ENCODE assay signal across 13 mouse cellular contexts in the genomic region with DNA sequence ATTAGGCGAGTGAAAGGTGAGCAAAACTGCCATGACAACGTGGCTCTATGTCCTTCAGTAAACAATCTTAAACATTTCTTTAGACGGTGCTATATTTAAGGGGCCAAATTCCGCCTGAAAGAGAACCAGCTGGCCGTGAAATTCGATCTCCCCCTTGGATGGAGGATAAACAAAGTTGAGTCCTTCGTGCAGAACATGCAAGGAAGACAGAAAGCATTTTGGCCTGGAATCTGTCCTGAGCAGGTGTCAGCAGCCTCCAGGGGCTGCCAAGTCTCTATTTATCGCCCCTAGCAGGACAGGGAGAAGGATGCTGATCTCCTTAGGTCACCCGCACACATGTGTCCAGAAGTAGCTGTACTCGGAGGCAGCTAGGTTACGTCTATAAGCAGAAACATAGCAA. TPM values are rescaled to one million over a fixed set of nuclear protein-coding genes. Genes with fewer than 3 reads are reported as not detected.
DNase-seq lines count a peak whose midpoint lies in the region; ATAC-seq lines count a peak whose summit lies in the region.
"Had no signal": no experiment of that assay in that cellular context is flagged by ENCODE, and none has a peak within 500 bp of the region (broad histone marks: within the 10 kb centered on the region; RNA-seq: fewer than 3 reads in every experiment).

No protein-coding gene starts in this region.

- DNase-seq in gastrocnemius, adult 18-20 months (ENCODE audit: low spot score) = peak; percentile 32
- DNase-seq in gastrocnemius, postnatal 10 days = no peak
- no peak for DNase-seq in kidney, postnatal 10 days
- DNase-seq in neural tube, embryonic 11.5 days (ENCODE audit: low spot score) = peak; percentile 25
- DNase-seq in spleen, postnatal 4 days (ENCODE audit: low spot score in 2 of 2) = no peak
- DNase-seq in ovary, postnatal 14 days (ENCODE audit: low spot score) = no peak
- DNase-seq: adrenal gland, postnatal 14 days; cerebellum, adult 2 months; midbrain, embryonic 14.5 days had no signal

- no peaks in the 10 kb centered on the region for H3K36me3 ChIP-seq in kidney, embryonic 16.5 days (ENCODE audit: insufficient read depth, low read length)
- no peaks in the 10 kb centered on the region for H3K36me3 ChIP-seq in embryonic facial prominence, embryonic 12.5 days
- no peaks in the 10 kb centered on the region for H3K36me3 ChIP-seq in neural tube, embryonic 11.5 days (ENCODE audit: control insufficient read depth, insufficient read depth, low read length)
- H3K36me3 ChIP-seq: hindbrain, embryonic 15.5 days; liver, embryonic 15.5 days had no signal

- peaks cover 31% of the 10 kb centered on the region for H3K4me1 ChIP-seq in kidney, embryonic 16.5 days (ENCODE audit: insufficient read depth, low read length)
- H3K4me1 ChIP-seq in embryonic facial prominence, embryonic 12.5 days = peaks cover 28% of the 10 kb centered on the region
- H3K4me1 ChIP-seq in neural tube, embryonic 11.5 days (ENCODE audit: control insufficient read depth, insufficient read depth, low read length) = peaks cover 9% of the 10 kb centered on the region
- H3K4me1 ChIP-seq: liver, embryonic 15.5 days had no signal

- H3K9me3 ChIP-seq in kidney, embryonic 16.5 days (ENCODE audit: low read length) = no peaks in the 10 kb centered on the region
- H3K9me3 ChIP-seq in embryonic facial prominence, embryonic 12.5 days = no peaks in the 10 kb centered on the region
- H3K9me3 ChIP-seq in neural tube, embryonic 11.5 days (ENCODE audit: control insufficient read depth, low read length) = no peaks in the 10 kb centered on the region; the same call in 1 of the 2 replicates
- H3K9me3 ChIP-seq: hindbrain, embryonic 15.5 days; liver, embryonic 15.5 days had no signal

- H3K27ac ChIP-seq in kidney, embryonic 16.5 days (ENCODE audit: low read length) = 0 out of 2 replicates have a peak overlapping the region, but pooled peaks have one; percentile 17
- H3K27ac ChIP-seq in embryonic facial prominence, embryonic 12.5 days = peak overlapping the region; percentile 75
- peak overlapping the region; percentile 62; the same call in 1 of the 2 replicates for H3K27ac ChIP-seq in neural tube, embryonic 11.5 days (ENCODE audit: low read depth, low read length)
- H3K27ac ChIP-seq: hindbrain, embryonic 15.5 days; liver, embryonic 15.5 days had no signal

- H3K4me2 ChIP-seq in kidney, embryonic 16.5 days (replicated peaks; ENCODE audit: low read depth, low read length) = peak overlapping the region; percentile 16; the same call in 1 of the 2 replicates
- 0 out of 2 replicates have a peak overlapping the region, but pooled peaks have one; percentile 2 for H3K4me2 ChIP-seq in embryonic facial prominence, embryonic 12.5 days (replicated peaks)
- no peak overlapping the region for H3K4me2 ChIP-seq in neural tube, embryonic 11.5 days (ENCODE audit: low read depth)
- H3K4me2 ChIP-seq: hindbrain, embryonic 15.5 days; liver, embryonic 15.5 days had no signal

- peak; percentile 78 for ATAC-seq in kidney, embryonic 16.5 days (ENCODE audit: low FRiP score, low TSS enrichment)
- peak; percentile 29; the same call in 1 of the 2 replicates for ATAC-seq in embryonic facial prominence, embryonic 12.5 days (ENCODE audit: insufficient number of reproducible peaks, insufficient read depth, low FRiP score, low TSS enrichment)
- no peak for ATAC-seq in neural tube, embryonic 11.5 days (ENCODE audit: insufficient read depth, low FRiP score, low TSS enrichment)

- 12% methylated on average over 11 of the region's 11 CpGs for WGBS in kidney, embryonic 16.5 days
- 7% methylated on average over 11 of the region's 11 CpGs for WGBS in embryonic facial prominence, embryonic 12.5 days
- 24% methylated on average over 11 of the region's 11 CpGs for WGBS in neural tube, embryonic 11.5 days

- peaks cover 3% of the 10 kb centered on the region; the same call in 1 of the 2 replicates for H3K27me3 ChIP-seq in kidney, embryonic 16.5 days (ENCODE audit: insufficient read depth, low read length)
- H3K27me3 ChIP-seq in embryonic facial prominence, embryonic 12.5 days = no peaks in the 10 kb centered on the region
- H3K27me3 ChIP-seq in neural tube, embryonic 11.5 days (ENCODE audit: control insufficient read depth, insufficient read depth, low read length) = no peaks in the 10 kb centered on the region
- H3K27me3 ChIP-seq: hindbrain, embryonic 15.5 days; liver, embryonic 15.5 days had no signal

- no peak overlapping the region for H3K4me3 ChIP-seq in kidney, embryonic 16.5 days (ENCODE audit: low read length)
- H3K4me3 ChIP-seq in embryonic facial prominence, embryonic 12.5 days = no peak overlapping the region
- H3K4me3 ChIP-seq in neural tube, embryonic 11.5 days (ENCODE audit: low read depth, low read length) = no peak overlapping the region
- H3K4me3 ChIP-seq: hindbrain, embryonic 15.5 days; liver, embryonic 15.5 days had no signal

- H3K9ac ChIP-seq in kidney, embryonic 16.5 days (replicated peaks; ENCODE audit: low read length) = no peak overlapping the region
- no peak overlapping the region for H3K9ac ChIP-seq in embryonic facial prominence, embryonic 12.5 days
- no peak overlapping the region for H3K9ac ChIP-seq in neural tube, embryonic 11.5 days (ENCODE audit: low read length)
- H3K9ac ChIP-seq: hindbrain, embryonic 15.5 days; liver, embryonic 15.5 days had no signal

RNA-seq across cellular contexts. Expression of gene Casd1, which starts 39.5 kb away (rescaled TPM):
- total RNA-seq in gastrocnemius, adult 18-20 months (2021) = 10 to 100 TPM; 17.2 to 23.4 TPM
- total RNA-seq in gastrocnemius, postnatal 10 days (2021) = 10 to 100 TPM; 30.1 to 34.6 TPM
- 29.7 and 30.1 TPM in 2 replicates for polyA plus RNA-seq in kidney, embryonic 16.5 days (2015; fragmentation: Nextera tagmentation; extraction: Ambion mirVana)
- 42.7 and 44.1 TPM in 2 replicates for polyA plus RNA-seq in embryonic facial prominence, embryonic 12.5 days (2016; fragmentation: Nextera tagmentation; extraction: Ambion mirVana)
- polyA plus RNA-seq in neural tube, embryonic 11.5 days (2014; fragmentation: Nextera tagmentation; extraction: Ambion mirVana) = 50.2 and 52.9 TPM in 2 replicates

RNA-seq across cellular contexts. Expression of gene Col1a2, which starts 56.5 kb away (rescaled TPM):
- total RNA-seq in gastrocnemius, adult 18-20 months (2021) = 10 to 100 TPM; 67.9 to 81.6 TPM
- 1,000 to 10,000 TPM; 2,936 to 4,479 TPM for total RNA-seq in gastrocnemius, postnatal 10 days (2021)
- 551 and 618 TPM in 2 replicates for polyA plus RNA-seq in kidney, embryonic 16.5 days (2015; fragmentation: Nextera tagmentation; extraction: Ambion mirVana)
- 603 and 672 TPM in 2 replicates for polyA plus RNA-seq in embryonic facial prominence, embryonic 12.5 days (2016; fragmentation: Nextera tagmentation; extraction: Ambion mirVana)
- polyA plus RNA-seq in neural tube, embryonic 11.5 days (2014; fragmentation: Nextera tagmentation; extraction: Ambion mirVana) = 150 and 167 TPM in 2 replicates

Comparison
In these comparisons a context has a peak if more than half of its experiments do, and no peak if none do; other contexts are left out.
1. DNase-seq: peak in gastrocnemius, adult 18-20 months (single experiment) and neural tube, embryonic 11.5 days (single experiment); none in gastrocnemius, postnatal 10 days (single experiment), kidney, postnatal 10 days (single experiment), spleen, postnatal 4 days (0 of 2) and ovary, postnatal 14 days (single experiment).
2. H3K27ac ChIP-seq: peak in every context shown above with its lines; median percentile 75 in embryonic facial prominence, embryonic 12.5 days; 62 in neural tube, embryonic 11.5 days; 17 in kidney, embryonic 16.5 days.